Mouse (Mus musculus): ENCODE data around the gene Arfgap1. TPM values are rescaled to one million over a fixed set of nuclear protein-coding genes. Genes with fewer than 3 reads are reported as not detected.
A peak's percentile ranks its signal among the peaks of the same experiment; 100 is the strongest.

Gene Arfgap1
- polyA plus RNA-seq, 1 experiment from 2014 or later: 82.9 TPM

GRCm38 (mm10) chr2:180952731-180953171, 14.3 kb upstream of the Arfgap1 start:
- peaks cover 44% of the 10 kb centered on the region for H3K4me1 ChIP-seq
- WGBS: 15% methylated on average over 9 of the region's 9 CpGs
- peaks cover 55% of the 10 kb centered on the region for H3K27me3 ChIP-seq (replicated peaks)
- peak overlapping the region; percentile 79 for H3K27ac ChIP-seq (replicated peaks)
- peak overlapping the region; percentile 82 for H3K9ac ChIP-seq
- H3K36me3 ChIP-seq: no peaks in the 10 kb centered on the region
- peak overlapping the region; percentile 69 for H3K4me3 ChIP-seq
- no peak for ATAC-seq (ENCODE audit: extremely low read depth, insufficient number of reproducible peaks, low FRiP score, low TSS enrichment)
- peak overlapping the region; percentile 91 for H3K4me2 ChIP-seq
- H3K9me3 ChIP-seq: no peaks in the 10 kb centered on the region

DNA sequence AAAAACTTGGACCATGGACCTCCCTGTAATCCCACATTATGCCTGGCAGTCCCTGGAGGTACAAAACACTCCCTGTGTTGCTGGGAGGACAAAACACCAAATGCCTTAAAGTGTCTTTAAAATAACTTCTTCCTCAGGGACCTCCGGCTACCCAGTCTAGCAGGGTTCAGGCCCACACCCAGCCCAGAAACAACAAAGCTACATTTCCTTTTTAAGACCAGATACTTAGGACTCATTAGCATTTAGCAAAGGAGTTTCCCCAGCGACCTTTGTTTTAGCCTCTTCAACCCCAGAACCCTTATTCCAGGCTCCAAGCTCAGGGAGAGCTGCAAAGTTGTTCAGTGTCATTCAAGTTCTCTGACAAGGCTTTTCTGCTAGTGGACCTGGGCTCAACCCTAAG, 13.4 kb upstream of the Arfgap1 start:
- H3K4me3 ChIP-seq: peak overlapping the region; percentile 69
- peak overlapping the region; percentile 82 for H3K9ac ChIP-seq
- no peaks in the 10 kb centered on the region for H3K9me3 ChIP-seq
- H3K27me3 ChIP-seq (replicated peaks): peaks cover 58% of the 10 kb centered on the region
- ATAC-seq (ENCODE audit: extremely low read depth, insufficient number of reproducible peaks, low FRiP score, low TSS enrichment): no peak
- peaks cover 44% of the 10 kb centered on the region for H3K4me1 ChIP-seq
- H3K27ac ChIP-seq (replicated peaks): peak overlapping the region; percentile 79
- H3K36me3 ChIP-seq: no peaks in the 10 kb centered on the region
- 27% methylated on average over 2 of the region's 2 CpGs for WGBS
- H3K4me2 ChIP-seq: peak overlapping the region; percentile 91

DNA sequence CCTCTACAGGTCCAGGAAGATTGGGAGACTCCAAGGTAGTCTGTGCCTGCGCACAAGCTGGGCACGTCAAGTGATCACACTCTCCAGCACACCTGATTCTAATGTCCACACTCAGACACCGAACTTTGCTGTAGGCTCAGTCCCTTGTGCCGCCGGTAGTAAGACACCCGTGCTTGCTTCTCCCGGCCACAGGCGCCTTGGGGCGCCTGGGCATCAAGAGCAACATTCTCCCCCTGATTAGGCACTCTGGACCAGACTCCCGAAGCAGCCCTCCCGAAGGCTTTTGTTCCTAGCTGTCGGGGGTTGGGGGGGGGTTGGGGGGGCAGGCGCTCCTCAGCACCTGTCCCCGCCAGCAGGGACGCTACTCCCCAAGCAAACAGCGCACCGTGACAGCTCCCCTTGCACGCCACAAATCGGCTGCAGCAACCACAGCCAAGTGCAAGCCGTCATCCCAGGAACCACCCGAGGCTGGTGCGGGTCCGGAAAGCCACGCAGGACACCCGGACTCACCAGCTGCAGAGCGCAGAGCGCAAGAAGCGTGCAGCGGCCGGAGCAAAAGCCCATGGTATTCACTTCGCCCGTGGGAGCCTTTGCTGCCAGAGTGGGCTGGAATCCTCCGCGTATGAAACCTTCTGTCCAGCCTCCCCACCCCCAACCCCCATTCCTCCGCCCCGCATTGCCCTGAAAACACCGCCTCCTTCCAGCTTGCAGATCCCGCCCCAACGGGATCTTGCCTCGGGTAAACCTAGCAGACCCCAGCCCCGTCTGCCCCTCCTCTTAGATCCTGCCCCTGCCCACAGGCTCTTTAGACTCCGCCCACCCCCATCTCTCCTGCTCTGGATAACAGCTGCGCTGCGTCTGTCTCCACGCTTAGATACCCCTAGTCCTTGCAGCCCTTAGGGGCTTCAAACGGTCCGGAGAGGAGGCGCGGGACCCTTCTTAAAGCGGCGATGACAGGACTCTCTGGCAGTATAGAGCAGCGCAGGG, 12.7 kb upstream of the Arfgap1 start, which contains the start of gene Nkain4:
Gene Nkain4 (minus strand): TSS at position 639 of the 987 bp plus-strand sequence.
- no peaks in the 10 kb centered on the region for H3K9me3 ChIP-seq
- under 1% methylated on average over 52 of the region's 52 CpGs for WGBS
- peak; percentile 63 for ATAC-seq (ENCODE audit: extremely low read depth, insufficient number of reproducible peaks, low FRiP score, low TSS enrichment)
- H3K4me1 ChIP-seq: peaks cover 44% of the 10 kb centered on the region
- H3K9ac ChIP-seq: peak within 1 kb of the TSS; percentile 82
- H3K27ac ChIP-seq (replicated peaks): peak within 1 kb of the TSS; percentile 79
- peak within 1 kb of the TSS; percentile 91 for H3K4me2 ChIP-seq
- H3K36me3 ChIP-seq: no peaks in the 10 kb centered on the region
- H3K4me3 ChIP-seq: peak within 1 kb of the TSS; percentile 69
- H3K27me3 ChIP-seq (replicated peaks): peaks cover 58% of the 10 kb centered on the region

DNA sequence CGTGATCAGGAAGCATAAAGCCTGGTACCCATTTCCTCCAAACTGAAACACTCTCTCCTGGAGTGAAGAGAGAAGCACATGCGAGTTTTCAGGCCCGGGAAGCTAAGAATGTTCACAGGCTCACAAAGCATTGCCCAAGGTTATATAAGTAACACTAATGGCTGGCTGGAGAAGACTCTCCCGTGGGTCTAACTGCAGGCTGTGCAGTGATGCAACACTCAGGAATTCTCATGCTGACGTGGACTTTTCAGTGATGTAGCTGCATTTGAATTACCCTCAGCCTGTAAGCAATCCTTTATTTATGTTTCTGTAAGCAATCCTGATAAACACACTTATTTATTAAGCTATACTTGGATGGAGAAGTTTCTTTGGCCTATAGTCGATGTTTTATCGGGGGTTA, 7.4 kb upstream of the Arfgap1 start:
- no peak for ATAC-seq (ENCODE audit: extremely low read depth, insufficient number of reproducible peaks, low FRiP score, low TSS enrichment)
- Histone ChIP-seq H3K4me3 (no peak overlapping the region), H3K36me3 (no peaks in the 10 kb centered on the region), H3K4me1 (peaks cover 41% of the 10 kb centered on the region), H3K9me3 (no peaks in the 10 kb centered on the region), H3K9ac (no peak overlapping the region), H3K4me2 (no peak overlapping the region), H3K27me3 (replicated peaks) (peaks cover 24% of the 10 kb centered on the region), H3K27ac (replicated peaks) (no peak overlapping the region)
- WGBS: 69% methylated on average over 7 of the region's 7 CpGs

DNA sequence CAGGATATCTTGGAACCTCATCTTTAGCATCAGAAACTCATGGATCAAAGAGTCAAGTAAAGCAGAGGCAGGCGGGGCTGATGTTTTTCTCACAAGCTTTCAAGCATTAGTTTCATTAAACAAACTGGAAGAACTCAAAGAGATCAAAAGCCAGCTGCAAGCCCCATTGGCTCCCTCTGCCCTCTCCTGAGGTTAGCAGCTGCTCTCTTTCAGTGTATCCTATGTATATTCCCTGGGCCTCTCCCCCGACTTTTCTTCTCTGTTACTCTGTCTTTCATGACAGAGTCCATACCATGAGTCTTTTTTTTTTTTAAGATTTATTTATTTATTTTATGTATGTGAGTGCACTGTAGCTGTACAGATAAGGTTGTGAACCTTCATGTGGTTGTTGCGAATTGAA, 6.8 kb upstream of the Arfgap1 start:
- H3K9me3 ChIP-seq: no peaks in the 10 kb centered on the region
- no peak overlapping the region for H3K9ac ChIP-seq
- H3K27ac ChIP-seq (replicated peaks): no peak overlapping the region
- peaks cover 23% of the 10 kb centered on the region for H3K27me3 ChIP-seq (replicated peaks)
- no peak overlapping the region for H3K4me3 ChIP-seq
- no peak overlapping the region for H3K4me2 ChIP-seq
- ATAC-seq (ENCODE audit: extremely low read depth, insufficient number of reproducible peaks, low FRiP score, low TSS enrichment): no peak
- WGBS: 65% methylated on average over 3 of the region's 3 CpGs
- H3K4me1 ChIP-seq: peaks cover 37% of the 10 kb centered on the region
- H3K36me3 ChIP-seq: no peaks in the 10 kb centered on the region

DNA sequence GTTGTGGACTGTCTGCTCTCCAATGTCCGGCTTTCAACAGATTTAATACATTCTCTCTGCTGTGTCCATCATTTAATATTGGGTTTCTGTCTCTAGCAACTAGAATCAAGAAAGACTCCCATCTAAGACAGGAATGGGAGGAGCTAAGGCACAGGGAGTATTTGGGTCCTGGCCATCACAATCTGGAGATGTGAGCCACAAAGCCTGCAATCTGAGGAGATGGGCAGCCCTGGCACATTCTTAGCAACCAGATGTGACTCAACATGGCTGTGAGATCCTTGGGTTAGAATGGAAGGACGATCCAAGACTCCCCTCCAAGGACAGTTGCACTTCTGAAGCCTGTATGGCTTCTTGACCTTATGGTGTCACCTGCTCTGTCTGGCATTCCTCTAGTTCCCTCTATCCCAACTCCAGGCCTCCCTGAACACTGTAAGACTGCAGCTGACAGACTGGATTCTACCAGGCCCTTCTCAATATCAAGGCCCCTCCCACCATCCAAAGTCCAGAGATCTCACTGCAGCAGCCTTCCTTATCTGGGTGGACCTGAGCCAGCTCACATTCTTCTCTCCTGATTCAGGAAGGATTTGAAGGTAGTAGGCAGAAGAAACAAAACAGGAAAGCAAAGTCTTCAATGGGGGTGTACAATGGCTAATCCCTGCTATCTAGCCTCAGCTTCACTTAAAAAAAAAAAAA, 4.3 kb upstream of the Arfgap1 start:
- WGBS: 52% methylated on average over 2 of the region's 2 CpGs
- no peak overlapping the region; the same call in 1 of the 2 replicates for H3K9ac ChIP-seq
- H3K9me3 ChIP-seq: no peaks in the 10 kb centered on the region
- 0 out of 2 replicates have a peak, but pooled peaks cover 4% of the 10 kb centered on the region for H3K27me3 ChIP-seq (replicated peaks)
- peak overlapping the region; percentile 77 for H3K27ac ChIP-seq (replicated peaks)
- H3K4me3 ChIP-seq: no peak overlapping the region
- H3K36me3 ChIP-seq: no peaks in the 10 kb centered on the region
- no peak for ATAC-seq (ENCODE audit: extremely low read depth, insufficient number of reproducible peaks, low FRiP score, low TSS enrichment)
- H3K4me1 ChIP-seq: peaks cover 37% of the 10 kb centered on the region
- peak overlapping the region; percentile 12; the same call in 1 of the 2 replicates for H3K4me2 ChIP-seq

DNA sequence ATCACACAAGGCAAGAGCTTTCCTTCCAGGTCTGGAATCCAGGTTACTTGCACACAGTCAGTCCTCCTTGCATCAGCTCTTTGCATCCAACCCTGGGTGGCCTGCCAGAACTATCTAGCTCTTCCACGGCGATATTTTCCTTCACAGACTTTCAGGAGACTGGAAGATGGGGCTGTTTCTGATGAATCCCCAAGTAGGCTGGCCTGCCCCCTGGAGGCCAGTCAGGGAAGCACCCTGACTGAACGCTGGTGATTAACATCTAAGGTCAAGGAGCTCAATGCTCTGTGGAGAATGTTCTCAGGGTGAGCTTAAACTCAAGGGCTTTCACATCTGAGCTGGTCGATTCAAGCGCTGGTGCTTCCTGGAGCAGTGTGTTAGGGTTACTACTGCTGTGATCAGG, 3.1 kb upstream of the Arfgap1 start:
- Histone ChIP-seq H3K4me1 (peaks cover 49% of the 10 kb centered on the region), H3K27ac (replicated peaks) (peak overlapping the region; percentile 77; the same call in 1 of the 2 replicates), H3K9me3 (no peaks in the 10 kb centered on the region), H3K9ac (no peak overlapping the region), H3K27me3 (replicated peaks) (no peaks in the 10 kb centered on the region), H3K4me3 (no peak overlapping the region), H3K36me3 (peaks cover 6% of the 10 kb centered on the region; the same call in 1 of the 2 replicates), H3K4me2 (no peak overlapping the region)
- WGBS: 4% methylated on average over 5 of the region's 5 CpGs
- ATAC-seq (ENCODE audit: extremely low read depth, insufficient number of reproducible peaks, low FRiP score, low TSS enrichment): no peak

DNA sequence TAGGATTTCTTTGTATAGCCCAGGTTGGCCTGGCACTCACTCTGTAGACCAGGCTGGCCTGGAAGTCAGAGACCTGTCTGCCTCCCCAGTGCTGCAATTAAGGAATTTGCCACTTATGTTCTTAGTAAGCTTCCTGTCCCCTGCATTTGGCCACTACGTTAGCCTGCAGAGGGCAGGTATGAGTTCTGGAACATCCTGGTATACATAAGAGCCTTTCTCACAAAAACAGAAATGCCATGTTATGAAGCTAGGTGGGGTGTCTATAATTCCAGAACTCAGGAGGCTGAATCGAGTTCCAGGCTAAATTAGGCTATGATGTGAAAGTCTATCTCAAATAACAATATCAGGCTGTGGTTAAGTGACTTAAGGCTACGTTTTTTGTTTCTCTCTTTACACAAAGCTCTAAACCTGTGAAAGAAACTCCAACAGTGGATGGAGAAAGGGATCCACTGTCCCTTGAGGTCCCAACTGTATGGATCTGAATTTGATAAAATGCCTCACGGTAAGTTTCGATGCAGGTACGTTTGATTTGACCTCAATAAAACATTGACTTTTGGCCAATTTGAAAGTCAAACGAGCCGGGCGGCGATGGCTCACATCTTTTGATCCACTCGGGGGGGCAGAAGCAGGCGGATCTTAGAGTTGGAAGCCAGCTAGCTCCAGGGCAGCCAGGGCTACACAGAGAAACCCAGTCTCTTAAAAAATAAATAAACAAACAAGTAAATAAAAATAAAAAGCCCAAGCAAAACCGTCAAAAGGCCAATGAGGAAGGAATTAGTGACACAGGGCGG, 738 bp upstream of the Arfgap1 start:
- Histone ChIP-seq H3K4me1 (peaks cover 58% of the 10 kb centered on the region), H3K27me3 (replicated peaks) (no peaks in the 10 kb centered on the region), H3K27ac (replicated peaks) (peak overlapping the region; percentile 93), H3K9me3 (no peaks in the 10 kb centered on the region), H3K4me3 (peak overlapping the region; percentile 92), H3K9ac (peak overlapping the region; percentile 98), H3K4me2 (peak overlapping the region; percentile 87), H3K36me3 (peaks cover 29% of the 10 kb centered on the region)
- 15% methylated on average over 14 of the region's 14 CpGs for whole genome bisulfite sequencing
- no peak for ATAC-seq (ENCODE audit: extremely low read depth, insufficient number of reproducible peaks, low FRiP score, low TSS enrichment)

DNA sequence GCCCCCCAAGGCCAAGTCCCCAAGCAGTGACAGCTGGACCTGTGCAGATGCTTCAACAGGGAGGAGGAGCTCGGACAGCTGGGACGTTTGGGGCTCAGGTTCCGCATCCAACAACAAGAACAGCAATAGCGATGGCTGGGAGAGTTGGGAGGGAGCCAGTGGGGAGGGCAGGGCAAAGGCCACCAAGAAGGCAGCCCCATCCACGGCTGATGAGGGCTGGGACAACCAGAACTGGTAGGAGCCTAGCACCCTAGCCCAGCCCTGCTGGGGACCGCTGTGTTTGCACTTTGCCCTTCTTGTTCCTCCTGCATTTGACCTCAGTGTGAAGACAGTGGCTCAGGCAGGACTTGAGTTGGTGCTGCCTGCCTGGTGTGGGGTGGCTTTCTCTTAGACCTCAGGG, 14.1 kb downstream of the Arfgap1 start:
- H3K4me1 ChIP-seq: no peaks in the 10 kb centered on the region
- no peak overlapping the region for H3K4me3 ChIP-seq
- H3K4me2 ChIP-seq: no peak overlapping the region
- 78% methylated on average over 6 of the region's 6 CpGs for WGBS
- H3K27me3 ChIP-seq (replicated peaks): no peaks in the 10 kb centered on the region
- ATAC-seq (ENCODE audit: extremely low read depth, insufficient number of reproducible peaks, low FRiP score, low TSS enrichment): no peak
- H3K9me3 ChIP-seq: no peaks in the 10 kb centered on the region
- H3K27ac ChIP-seq (replicated peaks): no peak overlapping the region
- peaks cover 85% of the 10 kb centered on the region for H3K36me3 ChIP-seq
- no peak overlapping the region for H3K9ac ChIP-seq

DNA sequence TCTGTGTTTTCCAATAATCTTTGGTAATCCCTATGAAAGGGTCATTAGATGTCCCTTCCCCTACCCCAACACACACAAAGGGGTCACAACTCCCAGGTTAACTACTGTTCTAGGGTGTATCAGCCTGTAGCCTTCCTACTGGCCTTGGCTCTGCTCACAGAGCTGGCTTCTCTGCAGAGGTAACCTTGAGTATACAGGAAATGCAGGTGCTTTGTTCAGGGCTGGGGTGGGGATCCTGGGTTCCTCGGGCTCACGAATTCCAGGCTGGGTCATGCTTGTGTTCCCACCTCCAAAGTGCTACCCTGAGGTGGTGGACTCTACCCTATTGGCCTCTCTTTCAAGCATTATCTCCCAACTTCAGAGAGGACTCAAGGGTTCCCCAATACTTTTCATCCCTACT, 18.6 kb downstream of the Arfgap1 start:
- H3K27me3 ChIP-seq (replicated peaks): no peaks in the 10 kb centered on the region

More for the DNA sequence above, 18.6 kb downstream of the Arfgap1 start:
- H3K36me3 ChIP-seq: peaks cover 40% of the 10 kb centered on the region
- no peak for ATAC-seq (ENCODE audit: extremely low read depth, insufficient number of reproducible peaks, low FRiP score, low TSS enrichment)
- H3K4me1 ChIP-seq: peaks cover 23% of the 10 kb centered on the region
- H3K9ac ChIP-seq: no peak overlapping the region
- H3K27ac ChIP-seq (replicated peaks): no peak overlapping the region
- no peaks in the 10 kb centered on the region for H3K9me3 ChIP-seq
- no peak overlapping the region for H3K4me3 ChIP-seq
- WGBS: 70% methylated on average over 2 of the region's 2 CpGs
- H3K4me2 ChIP-seq: no peak overlapping the region

Measured in heart, embryonic 13.5 days (tissue).